Mouse (Mus musculus) brain, embryonic 14.5 days (tissue): ENCODE results near the gene Krt78.

Experiments
- CTCF ChIP-seq: fragments of 200-500 bp; IDR thresholded peaks from 2 replicates; pipeline ENCODE4 v1.5.1; 2012; ENCODE audit warnings: inconsistent platforms, mild to moderate bottlenecking, moderate library complexity, borderline replicate concordance; ENCODE audit not compliant: insufficient read depth, insufficient read length; ENCODE audit errors: extremely low read depth
- POLR2A ChIP-seq: fragments of 200-500 bp; IDR thresholded peaks from 2 replicates; pipeline ENCODE4 v1.6.1; 2012; ENCODE audit warnings: mild to moderate bottlenecking, inconsistent platforms, borderline replicate concordance; ENCODE audit not compliant: poor library complexity, insufficient read depth, insufficient read length, severe bottlenecking; ENCODE audit errors: extremely low read depth

DNA sequence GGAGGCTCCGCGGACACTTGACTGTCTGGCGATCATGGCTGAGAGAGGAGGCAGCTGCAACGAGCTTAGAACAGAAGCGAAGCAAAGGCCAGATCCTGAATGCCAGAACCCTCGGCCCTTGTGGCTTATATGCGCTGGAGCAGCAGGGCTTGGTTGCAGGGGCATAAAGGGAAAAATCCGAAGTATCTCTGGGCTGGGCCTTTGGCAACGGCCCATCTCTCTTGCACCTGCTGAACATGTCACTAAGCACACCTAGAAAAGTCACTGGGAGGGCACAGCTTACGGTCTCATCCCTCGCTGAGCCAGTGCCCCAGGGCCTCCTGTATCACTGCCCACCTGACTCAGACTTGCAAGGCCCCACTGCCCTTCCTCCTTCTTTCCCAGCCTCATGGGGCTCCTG, 29.5 kb downstream of the Krt78 start, which contains the start of gene Krt4:
- TF ChIP-seq CTCF (no peak), POLR2A (no peak)
